Mouse (Mus musculus): ENCODE results near the gene Cx3cr1. TPM values are rescaled to one million over a fixed set of nuclear protein-coding genes. Genes with fewer than 3 reads are reported as not detected.

Gene Cx3cr1
- polyA plus RNA-seq, 1 experiment, result 9.1 TPM

DNA sequence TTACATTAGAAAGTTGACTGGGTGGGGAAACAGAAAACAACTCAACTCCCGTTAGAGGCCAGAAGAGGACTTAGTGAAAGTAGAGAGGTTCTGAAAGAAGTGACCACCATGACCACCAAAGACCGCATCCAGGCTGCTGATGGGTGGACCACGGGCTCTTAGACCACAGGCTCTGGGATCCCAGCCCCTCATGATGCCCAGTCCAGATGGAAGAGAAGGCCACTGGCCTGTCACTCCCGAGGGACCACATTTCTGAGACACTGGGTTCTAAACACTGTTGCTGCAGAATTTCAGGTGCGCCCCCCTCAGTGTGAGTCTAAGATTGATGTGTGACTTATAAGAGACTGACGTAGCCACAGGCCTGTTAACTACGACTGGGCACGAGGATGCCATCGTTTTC is 180.2 kb downstream of the Cx3cr1 start:
- no peak for DNase-seq (ENCODE audit: low read depth)

DNA sequence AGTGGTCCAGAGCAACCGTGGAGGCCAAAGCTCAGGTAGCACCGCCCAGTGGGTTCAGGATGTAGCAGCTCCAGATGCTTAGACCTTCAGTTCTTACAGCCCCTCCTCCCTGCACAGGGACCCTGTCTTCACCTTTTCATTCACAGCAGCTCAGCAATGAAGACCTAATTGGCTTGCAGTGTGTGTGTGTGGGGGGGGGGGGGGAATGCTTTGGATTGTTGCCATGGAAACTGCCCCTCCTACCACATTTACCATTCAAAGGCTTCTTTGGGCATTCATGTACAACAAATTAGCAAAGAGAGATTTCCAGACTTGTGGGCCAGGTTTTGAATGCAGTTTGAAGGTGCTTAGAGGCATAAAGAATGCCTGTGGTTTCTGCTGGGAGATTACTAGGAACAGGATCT is 180.8 kb downstream of the Cx3cr1 start:
- DNase-seq (ENCODE audit: low read depth), result no peak

DNA sequence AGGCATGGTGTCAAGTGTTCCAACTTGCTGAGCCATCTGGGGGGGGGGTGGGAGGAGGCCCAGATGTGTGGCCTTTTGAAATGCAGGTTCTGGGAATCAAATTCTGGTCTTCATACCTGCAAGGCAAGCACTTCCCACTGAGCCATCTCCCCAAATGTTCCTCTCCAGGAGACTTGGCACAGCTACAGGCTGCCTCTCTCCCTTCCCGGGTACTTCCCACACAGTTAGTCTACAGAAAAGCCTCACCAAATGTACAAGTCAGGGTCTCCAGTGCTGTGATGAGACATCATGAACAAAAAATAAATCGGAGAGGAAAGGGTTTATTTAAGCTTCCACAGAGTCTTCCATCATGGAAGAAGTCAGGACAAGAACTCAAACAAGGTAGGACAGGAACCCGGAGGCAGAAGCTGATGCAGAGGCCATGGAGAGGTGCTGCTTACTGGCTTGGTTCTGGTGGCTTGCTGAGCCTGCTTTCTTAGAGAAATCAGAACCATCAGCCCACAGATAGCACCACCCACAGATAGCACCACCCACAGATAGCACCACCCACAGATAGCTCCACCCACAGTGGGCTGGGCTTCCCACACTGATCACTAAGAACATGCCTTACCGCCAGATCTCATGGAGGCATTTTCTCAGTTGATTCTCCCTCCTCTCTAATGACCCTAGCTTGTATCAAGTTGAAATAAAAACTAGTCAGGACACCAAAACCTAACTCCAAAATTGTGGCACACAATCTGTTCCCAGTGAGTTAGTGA is 182.4 kb downstream of the Cx3cr1 start:
- DNase-seq (ENCODE audit: low read depth), result no peak

GRCm38 (mm10) chr9:119854170-119854569 is 215.5 kb downstream of the Cx3cr1 start:
- no peak for DNase-seq (ENCODE audit: low read depth)

DNA sequence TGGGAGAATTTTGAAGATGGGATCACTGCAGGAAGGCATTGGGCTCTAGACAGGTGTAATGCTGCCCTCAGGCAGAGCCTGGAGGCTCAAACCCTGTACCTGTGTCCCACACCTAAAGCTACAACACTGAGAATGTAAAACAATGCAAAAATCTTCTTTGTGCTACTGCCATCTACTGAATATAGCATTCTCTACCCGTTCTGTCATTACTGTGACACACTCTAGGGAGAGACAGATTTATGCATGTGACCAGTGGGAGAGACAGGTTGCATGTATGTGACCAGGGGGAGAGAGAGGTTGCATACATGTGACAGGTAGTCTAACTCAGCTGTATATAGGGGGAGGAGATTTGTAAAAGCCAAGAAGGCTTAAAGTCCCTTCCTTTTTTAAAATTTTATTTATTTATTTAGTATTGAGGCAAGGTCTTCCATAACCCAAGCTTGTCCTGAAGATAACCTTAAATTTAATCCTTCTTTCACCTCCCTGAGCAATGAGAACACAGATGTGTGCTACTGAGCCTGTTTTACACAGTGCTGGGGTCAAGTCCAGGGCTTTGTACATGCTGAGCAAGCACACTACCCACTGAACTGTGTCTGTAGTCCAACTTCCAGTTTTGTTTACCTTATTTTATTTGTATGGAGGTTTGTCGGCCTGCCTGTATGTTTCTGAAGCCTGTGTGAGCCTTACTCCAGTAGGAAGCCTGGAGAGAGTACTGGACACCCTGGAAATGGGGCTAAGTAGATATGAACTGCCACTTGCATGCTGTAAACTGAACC is 216.4 kb downstream of the Cx3cr1 start:
- DNase-seq (ENCODE audit: low read depth), result no peak

- DNase-seq (ENCODE audit: low read depth), result no peak
Observed at GRCm38 (mm10) chr9:119852347-119853030, 217.2 kb downstream of the Cx3cr1 start.

Other genes starting within 250 kb of the Cx3cr1 start
- not detected in 2 replicates for gene Scn11a, start 244.4 kb downstream of the Cx3cr1 start, polyA plus RNA-seq (2012; rRNA removed)
- 38.2 and 42.4 TPM in 2 replicates for gene Wdr48, start 175.0 kb downstream of the Cx3cr1 start, polyA plus RNA-seq (2012; rRNA removed)
- gene Gorasp1, start 132.3 kb downstream of the Cx3cr1 start, polyA plus RNA-seq (2012; rRNA removed), result 45.4 and 47.2 TPM in 2 replicates
- 2.0 and 3.8 TPM in 2 replicates for gene Ttc21a, start 132.3 kb downstream of the Cx3cr1 start, polyA plus RNA-seq (2012; rRNA removed)
- 22.6 and 28.6 TPM in 2 replicates for gene Csrnp1, start 85.2 kb downstream of the Cx3cr1 start, polyA plus RNA-seq (2012; rRNA removed)
- 0.14 and 0.26 TPM in 2 replicates for gene Xirp1, start 46.3 kb downstream of the Cx3cr1 start, polyA plus RNA-seq (2012; rRNA removed)
- gene Ccr8, start 22.2 kb upstream of the Cx3cr1 start, polyA plus RNA-seq (2012; rRNA removed), result 0.14 TPM in 1 of 2 replicates, not detected in the other
- gene Slc25a38, start 40.5 kb upstream of the Cx3cr1 start, polyA plus RNA-seq (2012; rRNA removed), result 33.5 and 38.7 TPM in 2 replicates
- 1,380 and 2,360 TPM in 2 replicates for gene Rpsa, start 57.8 kb upstream of the Cx3cr1 start, polyA plus RNA-seq (2012; rRNA removed)
- 0.05 TPM in 1 of 2 replicates, not detected in the other for gene Mobp, start 79.8 kb upstream of the Cx3cr1 start, polyA plus RNA-seq (2012; rRNA removed)
- gene Myrip, start 231.6 kb upstream of the Cx3cr1 start, polyA plus RNA-seq (2012; rRNA removed), result 2.2 and 5.8 TPM in 2 replicates

All from gonadal fat pad, adult 2 months (tissue).